Mouse (Mus musculus) midbrain, embryonic 12.5 days (tissue): ENCODE measurements around the gene Slc25a45. TPM values are rescaled to one million over a fixed set of nuclear protein-coding genes. Genes with fewer than 3 reads are reported as not detected.

ENCODE experiments used
- ATAC-seq: fragments of 200-750 bp; cut with Nextera tagmentation; 2 replicates; pipeline ENCODE4 v1.8.0; 2017; ENCODE audit warnings: low read depth, moderate TSS enrichment, moderate library complexity; ENCODE audit not compliant: low FRiP score
- H3K27ac ChIP-seq: fragments of 300-500 bp; sonication (generic); replicated peaks from 2 replicates; pipeline ENCODE4 v1.5.1; 2016; ENCODE audit warnings: mild to moderate bottlenecking
- H3K27me3 ChIP-seq: fragments of 300-500 bp; sonication (generic); 2 replicates; pipeline ENCODE4 v1.6.1; 2016; ENCODE audit warnings: mild to moderate bottlenecking
- H3K36me3 ChIP-seq: fragments of 300-500 bp; sonication (generic); 2 replicates; pipeline ENCODE4 v1.6.1; 2016
- H3K4me1 ChIP-seq: fragments of 300-500 bp; sonication (generic); 2 replicates; pipeline ENCODE4 v1.6.1; 2016
- H3K4me2 ChIP-seq: fragments of 300-500 bp; sonication (generic); replicated peaks from 2 replicates; pipeline ENCODE4 v1.6.1; 2016; ENCODE audit warnings: mild to moderate bottlenecking, moderate library complexity
- H3K4me3 ChIP-seq: fragments of 300-500 bp; sonication (generic); 2 replicates; pipeline ENCODE4 v1.5.1; 2016; ENCODE audit warnings: mild to moderate bottlenecking
- H3K9ac ChIP-seq: fragments of 300-500 bp; sonication (generic); replicated peaks from 2 replicates; pipeline ENCODE4 v1.6.1; 2016; ENCODE audit warnings: mild to moderate bottlenecking, moderate library complexity
- H3K9me3 ChIP-seq: fragments of 300-500 bp; sonication (generic); 2 replicates; pipeline ENCODE4 v1.6.1; 2016; ENCODE audit warnings: mild to moderate bottlenecking
- WGBS: fragments of 180-500 bp; shearing (Covaris S2); methylation state at CpG from one replicate; pipeline ENCODE4 v1.1.7; 2016; 5-methylcytosine and 5-hydroxymethylcytosine counted together
- polyA plus RNA-seq: library from polyadenylated mRNA; unstranded; fragments of >200 nt; fragmentation: Nextera tagmentation; extraction: Ambion mirVana; gene quantifications from 2 replicates; pipeline ENCODE4 v1.2.1, GENCODE M21; 2016

Gene Slc25a45
- polyA plus RNA-seq, 1 experiment from 2014 or later, result 3.4 TPM

GRCm38 (mm10) chr19:5912103-5913006 is 34.7 kb downstream of the Slc25a45 start:
- peak overlapping the region; percentile 84 for H3K27ac ChIP-seq
- peaks cover 8% of the 10 kb centered on the region for H3K36me3 ChIP-seq
- H3K4me1 ChIP-seq, result peaks cover 32% of the 10 kb centered on the region
- H3K9ac ChIP-seq, result peak overlapping the region; percentile 94
- H3K27me3 ChIP-seq, result no peaks in the 10 kb centered on the region
- peak overlapping the region; percentile 97 for H3K4me3 ChIP-seq
- peak overlapping the region; percentile 85 for H3K4me2 ChIP-seq
- under 1% methylated on average over 51 of the region's 59 CpGs for WGBS
- no peaks in the 10 kb centered on the region for H3K9me3 ChIP-seq
- ATAC-seq, result peak; percentile 93

GRCm38 (mm10) chr19:5913007-5913719 is 35.6 kb downstream of the Slc25a45 start, which contains the start of gene Dpf2:
Gene Dpf2 (minus strand): TSS chr19:5913010.
- peak; percentile 38 for ATAC-seq
- Histone ChIP-seq H3K36me3 (peaks cover 6% of the 10 kb centered on the region; the same call in 1 of the 2 replicates), H3K27me3 (no peaks in the 10 kb centered on the region), H3K4me2 (peak within 1 kb of the TSS; percentile 85), H3K4me3 (peak within 1 kb of the TSS; percentile 97), H3K4me1 (peaks cover 32% of the 10 kb centered on the region), H3K9ac (peak within 1 kb of the TSS; percentile 94), H3K9me3 (no peaks in the 10 kb centered on the region), H3K27ac (peak within 1 kb of the TSS; percentile 84)
- WGBS, result 27% methylated on average over 13 of the region's 13 CpGs

GRCm38 (mm10) chr19:5921715-5922114 is 44.1 kb downstream of the Slc25a45 start:
- peaks cover 17% of the 10 kb centered on the region for H3K27me3 ChIP-seq
- H3K9me3 ChIP-seq, result no peaks in the 10 kb centered on the region
- no peak overlapping the region for H3K4me3 ChIP-seq
- WGBS, result 15% methylated on average over 9 of the region's 9 CpGs
- H3K4me1 ChIP-seq, result peaks cover 19% of the 10 kb centered on the region
- H3K4me2 ChIP-seq, result no peak overlapping the region; the same call in 1 of the 2 replicates
- H3K9ac ChIP-seq, result no peak overlapping the region; the same call in 1 of the 2 replicates
- ATAC-seq, result no peak
- no peak overlapping the region for H3K27ac ChIP-seq
- peaks cover 6% of the 10 kb centered on the region; the same call in 1 of the 2 replicates for H3K36me3 ChIP-seq

- H3K36me3 ChIP-seq, result peaks cover 2% of the 10 kb centered on the region; the same call in 1 of the 2 replicates
- ATAC-seq, result no peak
- H3K4me1 ChIP-seq, result peaks cover 19% of the 10 kb centered on the region
- no peak overlapping the region for H3K4me3 ChIP-seq
- WGBS, result 77% methylated on average over 15 of the region's 15 CpGs
- H3K9ac ChIP-seq, result no peak overlapping the region; the same call in 1 of the 2 replicates
- H3K27ac ChIP-seq, result no peak overlapping the region
- no peak overlapping the region for H3K4me2 ChIP-seq
- no peaks in the 10 kb centered on the region for H3K9me3 ChIP-seq
- H3K27me3 ChIP-seq, result peaks cover 17% of the 10 kb centered on the region
Measured at GRCm38 (mm10) chr19:5922119-5922942, 44.7 kb downstream of the Slc25a45 start.

GRCm38 (mm10) chr19:5922963-5923362 is 45.4 kb downstream of the Slc25a45 start:
- WGBS, result 93% methylated on average over 3 of the region's 3 CpGs
- H3K36me3 ChIP-seq, result no peaks in the 10 kb centered on the region
- no peaks in the 10 kb centered on the region for H3K9me3 ChIP-seq
- no peak for ATAC-seq
- H3K27me3 ChIP-seq, result peaks cover 17% of the 10 kb centered on the region
- no peak overlapping the region for H3K27ac ChIP-seq
- no peak overlapping the region for H3K4me2 ChIP-seq
- no peak overlapping the region for H3K4me3 ChIP-seq
- H3K9ac ChIP-seq, result no peak overlapping the region
- H3K4me1 ChIP-seq, result peaks cover 19% of the 10 kb centered on the region

- H3K4me3 ChIP-seq, result peak overlapping the region; percentile 57
- peak overlapping the region; percentile 39 for H3K27ac ChIP-seq
- under 1% methylated on average over 38 of the region's 38 CpGs for WGBS
- H3K9ac ChIP-seq, result peak overlapping the region; percentile 58
- ATAC-seq, result peak; percentile 72
- H3K4me1 ChIP-seq, result peaks cover 19% of the 10 kb centered on the region
- H3K27me3 ChIP-seq, result peaks cover 17% of the 10 kb centered on the region
- no peaks in the 10 kb centered on the region for H3K36me3 ChIP-seq
- H3K4me2 ChIP-seq, result peak overlapping the region; percentile 95
- H3K9me3 ChIP-seq, result no peaks in the 10 kb centered on the region
Measured at GRCm38 (mm10) chr19:5923990-5924712, 46.5 kb downstream of the Slc25a45 start.

GRCm38 (mm10) chr19:5924713-5925093 is 47.1 kb downstream of the Slc25a45 start, which contains the start of gene Cdc42ep2:
Gene Cdc42ep2 (minus strand): TSS chr19:5924816.
- Histone ChIP-seq H3K4me2 (peak within 1 kb of the TSS; percentile 95), H3K4me1 (peaks cover 19% of the 10 kb centered on the region), H3K9me3 (no peaks in the 10 kb centered on the region), H3K27ac (peak within 1 kb of the TSS; percentile 39), H3K4me3 (peak within 1 kb of the TSS; percentile 57), H3K27me3 (peaks cover 17% of the 10 kb centered on the region), H3K9ac (peak within 1 kb of the TSS; percentile 58), H3K36me3 (no peaks in the 10 kb centered on the region)
- WGBS, result 1% methylated on average over 18 of the region's 18 CpGs
- peak; percentile 93 for ATAC-seq

- peak overlapping the region; percentile 95 for H3K4me2 ChIP-seq
- WGBS, result 27% methylated on average over 11 of the region's 11 CpGs
- peak overlapping the region; percentile 57 for H3K4me3 ChIP-seq
- peaks cover 21% of the 10 kb centered on the region for H3K4me1 ChIP-seq
- no peak for ATAC-seq
- peak overlapping the region; percentile 58 for H3K9ac ChIP-seq
- no peaks in the 10 kb centered on the region for H3K36me3 ChIP-seq
- H3K27ac ChIP-seq, result no peak overlapping the region
- no peaks in the 10 kb centered on the region for H3K9me3 ChIP-seq
- H3K27me3 ChIP-seq, result peaks cover 17% of the 10 kb centered on the region
Measured at GRCm38 (mm10) chr19:5925311-5925855, 47.8 kb downstream of the Slc25a45 start.

GRCm38 (mm10) chr19:5927026-5927425 is 49.4 kb downstream of the Slc25a45 start:
- Histone ChIP-seq H3K36me3 (no peaks in the 10 kb centered on the region), H3K27me3 (peaks cover 17% of the 10 kb centered on the region), H3K9me3 (no peaks in the 10 kb centered on the region), H3K27ac (no peak overlapping the region), H3K4me1 (peaks cover 17% of the 10 kb centered on the region), H3K4me2 (no peak overlapping the region), H3K9ac (no peak overlapping the region), H3K4me3 (no peak overlapping the region)
- WGBS, result 80% methylated on average over 11 of the region's 11 CpGs
- no peak for ATAC-seq

GRCm38 (mm10) chr19:5927532-5927931 is 49.9 kb downstream of the Slc25a45 start:
- no peaks in the 10 kb centered on the region for H3K36me3 ChIP-seq
- no peak overlapping the region for H3K9ac ChIP-seq
- H3K4me2 ChIP-seq, result no peak overlapping the region
- no peak overlapping the region for H3K4me3 ChIP-seq
- H3K4me1 ChIP-seq, result peaks cover 17% of the 10 kb centered on the region
- ATAC-seq, result no peak
- no peaks in the 10 kb centered on the region for H3K9me3 ChIP-seq
- H3K27ac ChIP-seq, result no peak overlapping the region
- whole genome bisulfite sequencing, result 77% methylated on average over 8 of the region's 8 CpGs
- peaks cover 17% of the 10 kb centered on the region for H3K27me3 ChIP-seq
